Mouse (Mus musculus): ENCODE data around the gene Eya2.

GRCm38 (mm10) chr2:165758534-165758933 is 163.7 kb downstream of the Eya2 start:
- no peak for TF ChIP-seq CTCF (IDR thresholded peaks at IDR 0.05; ENCODE audit: control insufficient read depth, insufficient read depth, low read length)
- TF ChIP-seq POLR2A (IDR thresholded peaks at IDR 0.05; ENCODE audit: borderline replicate concordance, control insufficient read depth, low read depth, low read length), result no peak
